Mouse (Mus musculus) gastrocnemius, adult 2 months (tissue): ENCODE data around the gene Cdan1. TPM values are rescaled to one million over a fixed set of nuclear protein-coding genes. Genes with fewer than 3 reads are reported as not detected.

ENCODE experiments used
- DNase-seq: peaks from one replicate; pipeline ENCODE4 v3.0.0; 2022
- H3K27ac ChIP-seq: fragments of 200-600 bp; 2 replicates; pipeline ENCODE4 v1.8.1; 2022; ENCODE audit warnings: mild to moderate bottlenecking
- H3K4me3 ChIP-seq: fragments of 200-600 bp; 2 replicates; pipeline ENCODE4 v1.8.1; 2022; ENCODE audit warnings: mild to moderate bottlenecking, moderate library complexity
- CTCF ChIP-seq: fragments of 200-600 bp; IDR thresholded peaks from 2 replicates; pipeline ENCODE4 v1.8.1; 2022; ENCODE audit warnings: antibody characterized with exemption, mild to moderate bottlenecking, moderate library complexity
- intact Hi-C: fragments of 180-260 bp; cut with DNase I; formaldehyde crosslinking; loops from one replicate; pipeline ENCODE4 v1.15.1; 2025
- total RNA-seq, 2 experiments: library from RNA; stranded (reverse); gene quantifications; 2 replicates each; pipeline ENCODE4 v1.2.3; 2021

Gene Cdan1
- total RNA-seq, 2 experiments from 2014 or later, result 5.3 to 6.0 TPM

DNA sequence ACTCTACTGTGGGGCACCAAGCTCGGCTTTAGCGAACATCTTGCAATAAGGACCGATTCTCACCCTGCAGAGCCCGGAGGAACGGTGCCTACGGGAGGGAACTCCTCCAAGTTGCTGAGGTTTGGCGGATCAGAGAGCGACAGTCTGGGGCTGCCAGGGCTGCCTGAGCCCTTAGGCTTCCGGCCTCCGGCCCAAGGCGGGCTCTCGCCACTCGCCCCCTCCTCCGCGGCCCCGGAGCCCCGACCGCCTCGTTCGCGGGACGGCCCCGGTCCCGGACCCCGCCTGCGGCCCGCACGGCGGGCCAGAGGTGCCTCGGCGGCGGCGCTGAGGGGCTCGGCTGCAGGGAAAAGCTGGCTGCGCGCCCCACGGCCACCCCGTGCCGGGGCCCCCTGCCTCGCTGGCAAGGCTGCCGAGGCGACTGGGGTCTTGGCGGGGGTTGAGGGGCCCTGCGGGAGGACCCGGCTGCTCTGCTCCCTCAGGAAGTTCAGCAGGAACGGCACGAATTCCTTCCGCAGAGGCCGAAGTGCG, 119.2 kb downstream of the Cdan1 start:
- peak overlapping the region; percentile 84 for H3K4me3 ChIP-seq
- DNase-seq, result no peak
- TF ChIP-seq CTCF, result no peak
- intact Hi-C loops, result loop anchor here (1.0 to 2.0 kb wide), 2 partner anchors 119 to 136 kb away; no protein-coding TSS in a partner anchor
- H3K27ac ChIP-seq, result peak overlapping the region; percentile 93

DNA sequence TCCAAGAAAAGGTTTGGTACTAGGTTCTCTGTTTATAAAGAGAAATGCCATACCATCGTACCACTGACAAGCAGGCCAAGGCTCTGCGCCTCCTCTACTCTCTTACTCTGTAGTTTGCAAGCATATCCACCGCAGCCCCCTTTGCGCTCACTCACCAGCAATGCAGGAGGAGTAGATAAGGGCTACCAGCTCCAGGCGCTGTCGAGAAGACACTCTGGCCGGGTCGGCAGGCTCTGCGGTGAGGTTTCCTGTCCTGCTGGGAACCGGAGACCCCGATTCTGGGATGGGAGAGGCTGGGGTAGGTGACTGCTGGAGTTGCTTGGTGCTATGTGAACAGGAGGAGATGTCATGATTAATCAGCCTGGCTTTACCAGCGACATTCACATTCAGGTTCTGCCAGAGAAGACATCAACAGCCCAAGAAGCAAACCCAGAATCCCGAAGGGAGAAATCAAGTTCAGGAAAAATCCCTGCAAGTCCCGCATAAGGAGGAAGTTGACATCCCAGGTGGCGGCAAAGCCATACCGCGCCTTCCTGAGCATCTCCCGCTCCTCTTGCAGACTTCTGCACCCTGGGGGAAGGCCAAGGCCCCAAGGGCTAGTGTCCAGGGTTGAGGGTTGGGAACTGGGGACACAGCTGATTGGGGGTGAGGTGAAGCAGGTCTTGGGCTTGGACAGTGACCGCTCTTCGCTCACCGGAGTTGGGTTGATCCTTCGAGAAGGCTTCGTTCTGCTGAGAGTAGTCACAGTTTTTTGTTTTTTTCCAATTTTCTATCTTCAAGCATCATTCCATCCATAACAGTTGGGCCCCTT, 119.9 kb downstream of the Cdan1 start:
- intact Hi-C loops, result loop anchor here (2.0 kb wide), 1 partner anchor 137 kb away; no protein-coding TSS in a partner anchor
- DNase-seq, result no peak
- no peak for TF ChIP-seq CTCF
- peak overlapping the region; percentile 84 for H3K4me3 ChIP-seq
- H3K27ac ChIP-seq, result peak overlapping the region; percentile 93

DNA sequence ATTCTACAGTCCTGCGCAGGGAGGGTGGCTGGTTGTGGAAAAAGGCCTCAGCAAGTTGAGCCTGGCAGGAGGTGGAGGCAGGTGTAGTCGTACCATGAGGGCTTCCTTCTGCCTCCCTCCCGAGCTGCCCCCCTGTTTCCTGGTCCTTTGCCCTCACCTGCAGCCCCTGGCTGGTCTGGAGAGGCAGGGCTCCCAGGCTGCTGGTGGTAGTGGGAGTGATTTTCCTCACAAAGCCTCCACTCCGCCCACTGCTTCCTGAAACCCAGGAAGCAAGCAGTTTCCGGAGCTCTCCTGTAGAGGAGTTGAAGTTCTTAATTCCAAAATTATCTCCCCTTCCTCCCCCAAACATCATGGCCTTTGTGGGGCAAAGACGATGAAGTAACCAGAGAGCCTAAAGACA, 125.8 kb downstream of the Cdan1 start:
- TF ChIP-seq CTCF, result no peak
- intact Hi-C loops, result no loop called here

GRCm38 (mm10) chr2:120723621-120724020, 126.3 kb downstream of the Cdan1 start:
- no peak for TF ChIP-seq CTCF
- intact Hi-C loops, result no loop called here

More for the DNA sequence above, 125.8 kb downstream of the Cdan1 start:
- DNase-seq, result no peak
- Histone ChIP-seq H3K4me3 (no peak overlapping the region), H3K27ac (no peak overlapping the region)

GRCm38 (mm10) chr2:120722491-120722890, 127.4 kb downstream of the Cdan1 start:
- TF ChIP-seq CTCF, result no peak
- intact Hi-C loops, result no loop called here
- H3K27ac ChIP-seq, result no peak overlapping the region
- no peak overlapping the region for H3K4me3 ChIP-seq
- DNase-seq, result no peak

More at GRCm38 (mm10) chr2:120723621-120724020, 126.3 kb downstream of the Cdan1 start:
- Histone ChIP-seq H3K27ac (no peak overlapping the region), H3K4me3 (no peak overlapping the region)
- DNase-seq, result no peak

GRCm38 (mm10) chr2:120721911-120722310, 128.0 kb downstream of the Cdan1 start:
- no peak for TF ChIP-seq CTCF
- H3K27ac ChIP-seq, result no peak overlapping the region
- H3K4me3 ChIP-seq, result no peak overlapping the region
- intact Hi-C loops, result no loop called here
- no peak for DNase-seq

GRCm38 (mm10) chr2:120720821-120721220, 129.1 kb downstream of the Cdan1 start:
- no peak for DNase-seq
- Histone ChIP-seq H3K27ac (no peak overlapping the region), H3K4me3 (no peak overlapping the region)
- intact Hi-C loops, result no loop called here
- no peak for TF ChIP-seq CTCF

GRCm38 (mm10) chr2:120718496-120718895, 131.4 kb downstream of the Cdan1 start:
- intact Hi-C loops, result no loop called here
- Histone ChIP-seq H3K27ac (no peak overlapping the region), H3K4me3 (no peak overlapping the region)
- no peak for DNase-seq
- no peak for TF ChIP-seq CTCF

- no peak for DNase-seq
- H3K4me3 ChIP-seq, result no peak overlapping the region
- H3K27ac ChIP-seq, result no peak overlapping the region
- no peak for TF ChIP-seq CTCF
- intact Hi-C loops, result no loop called here
Measured at GRCm38 (mm10) chr2:120713441-120713840, 136.5 kb downstream of the Cdan1 start.

- intact Hi-C loops, result no loop called here
- no peak for DNase-seq
- H3K27ac ChIP-seq, result no peak overlapping the region
- no peak overlapping the region for H3K4me3 ChIP-seq
- no peak for TF ChIP-seq CTCF
Measured at GRCm38 (mm10) chr2:120710948-120711347, 139.0 kb downstream of the Cdan1 start.

DNA sequence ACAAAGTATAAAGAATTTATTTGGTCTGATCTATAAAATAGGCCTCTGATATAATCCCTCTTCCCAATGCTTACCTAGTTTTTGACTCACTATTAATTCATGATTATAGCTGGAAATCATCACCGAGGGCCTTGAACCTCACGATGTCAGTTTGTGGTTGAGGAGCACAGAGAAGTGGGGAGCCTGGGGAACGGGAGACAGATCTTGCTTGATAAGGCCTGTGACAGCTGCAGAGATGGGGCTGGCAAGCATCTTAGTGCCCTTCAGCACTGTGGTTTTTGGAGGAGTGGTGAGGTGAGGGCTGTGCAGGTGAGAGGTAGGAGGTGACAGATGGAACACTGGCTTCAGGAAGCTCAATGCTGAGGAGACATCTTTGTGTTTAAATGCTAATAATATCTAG, 139.8 kb downstream of the Cdan1 start:
- intact Hi-C loops, result no loop called here
- no peak overlapping the region for H3K4me3 ChIP-seq
- H3K27ac ChIP-seq, result no peak overlapping the region
- TF ChIP-seq CTCF, result no peak
- no peak for DNase-seq

DNA sequence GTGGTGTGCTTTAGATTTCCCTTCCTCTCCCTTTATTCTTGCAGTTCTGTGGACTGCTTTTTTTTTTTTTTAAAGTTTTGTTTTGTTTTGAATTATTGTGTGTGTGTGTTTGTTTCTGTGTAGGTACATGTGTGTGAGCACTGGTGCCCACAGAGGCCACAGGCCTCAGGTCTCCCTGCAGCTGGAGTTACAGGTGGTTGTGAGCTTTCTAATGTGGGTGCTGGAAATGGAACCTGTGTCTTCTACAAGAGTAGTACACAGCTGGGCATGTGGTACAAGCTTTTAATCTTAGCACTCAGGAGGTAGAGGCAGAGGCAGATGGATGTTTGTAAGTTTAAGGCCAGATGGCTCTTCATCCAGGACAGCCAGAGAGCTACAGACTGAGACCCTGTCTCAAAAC, 142.9 kb downstream of the Cdan1 start:
- no peak overlapping the region for H3K27ac ChIP-seq
- no peak overlapping the region for H3K4me3 ChIP-seq
- no peak for TF ChIP-seq CTCF
- no peak for DNase-seq
- intact Hi-C loops, result no loop called here

- H3K4me3 ChIP-seq, result no peak overlapping the region
- no peak overlapping the region for H3K27ac ChIP-seq
- DNase-seq, result no peak
- intact Hi-C loops, result no loop called here
- no peak for TF ChIP-seq CTCF
Measured at GRCm38 (mm10) chr2:120702675-120703074, 147.3 kb downstream of the Cdan1 start.
